Mouse (Mus musculus) CH12.LX (cell line): ENCODE results near the gene Gm13276. TPM values are rescaled to one million over a fixed set of nuclear protein-coding genes. Genes with fewer than 3 reads are reported as not detected.
"Not testable (repeated sequence)": the region's sequence is repeated elsewhere in the genome, so short reads cannot be mapped to it uniquely, and the experiment has no call there.

Source experiments
- DNase-seq: peaks from one replicate; pipeline ENCODE4 v3.0.0-alpha.2; 2013; ENCODE audit errors: extremely low read depth
- H3K27ac ChIP-seq: 2 replicates; pipeline ENCODE4 v1.5.1; 2012; ENCODE audit warnings: low read depth, mild to moderate bottlenecking, control low read depth, moderate library complexity; ENCODE audit not compliant: insufficient read depth
- H3K27me3 ChIP-seq: replicated peaks from 2 replicates; pipeline ENCODE3; 2012; ENCODE audit warnings: inconsistent platforms
- H3K36me3 ChIP-seq, 2 experiments: replicated peaks in 1 of 2; 2 replicates each; pipeline versions ENCODE3 to v1.6.1; 2012; ENCODE audit warnings: inconsistent platforms in 1 of 2, low read length in 1 of 2, mild to moderate bottlenecking in 1 of 2, mixed read lengths in 1 of 2, moderate library complexity in 1 of 2; ENCODE audit not compliant: control insufficient read depth in 1 of 2, insufficient read depth in 1 of 2
- H3K4me1 ChIP-seq, 2 experiments: 2 replicates each; pipeline ENCODE4 v1.6.1; 2012; ENCODE audit warnings: inconsistent platforms in 1 of 2, moderate library complexity in 1 of 2; ENCODE audit not compliant: insufficient read depth in 2 of 2, control insufficient read depth in 1 of 2
- H3K4me2 ChIP-seq: 2 replicates; pipeline ENCODE4 v1.6.1; 2012; ENCODE audit warnings: low read depth, mild to moderate bottlenecking, control low read depth; ENCODE audit not compliant: poor library complexity, insufficient read depth, severe bottlenecking
- H3K4me3 ChIP-seq, 3 experiments: fragments of 150-350 bp in 1 of 3; sonication (generic) in 1 of 3; replicated peaks in 1 of 3; 2 replicates each; pipeline versions ENCODE3 to v1.5.1; 2011 to 2012; ENCODE audit warnings: low read depth in 2 of 3, low read length in 2 of 3, mild to moderate bottlenecking in 2 of 3, moderate library complexity in 2 of 3, control low read depth in 1 of 3, improper control_type of control experiment in 1 of 3, inconsistent platforms in 1 of 3, mixed read lengths in 1 of 3; ENCODE audit not compliant: poor library complexity in 1 of 3
- H3K79me2 ChIP-seq: replicated peaks from 2 replicates; pipeline ENCODE4 v1.6.1; 2012; ENCODE audit warnings: mild to moderate bottlenecking, moderate library complexity; ENCODE audit not compliant: control insufficient read depth, poor library complexity, insufficient read depth, severe bottlenecking; ENCODE audit errors: extremely low read depth
- H3K9ac ChIP-seq: 2 replicates; pipeline ENCODE4 v1.6.1; 2012; ENCODE audit warnings: low read depth, mild to moderate bottlenecking, control low read depth, moderate library complexity; ENCODE audit not compliant: insufficient read depth
- H3K9me3 ChIP-seq: replicated peaks from 2 replicates; pipeline ENCODE3; 2012; ENCODE audit warnings: low read length, inconsistent platforms, mixed read lengths
- CTCF ChIP-seq, 2 experiments: IDR thresholded peaks in 1 of 2; conservative IDR thresholded peaks in 1 of 2; 2 replicates each; pipeline ENCODE4 v1.5.1; 2011 to 2012; ENCODE audit warnings: low read depth in 2 of 2, low read length in 2 of 2, improper control_type of control experiment in 1 of 2, inconsistent platforms in 1 of 2, mild to moderate bottlenecking in 1 of 2, moderate library complexity in 1 of 2
- PAX5 ChIP-seq: IDR thresholded peaks from 2 replicates; pipeline ENCODE4 v1.6.1; 2012; ENCODE audit warnings: low read length, inconsistent platforms, mixed read lengths
- POLR2A ChIP-seq: IDR thresholded peaks from 2 replicates; pipeline ENCODE4 v1.6.1; 2011; ENCODE audit warnings: low read depth, mild to moderate bottlenecking, improper control_type of control experiment, low read length
- RAD21 ChIP-seq: IDR thresholded peaks from 2 replicates; pipeline ENCODE4 v1.6.1; 2011; ENCODE audit warnings: low read depth, mild to moderate bottlenecking, low read length, improper control_type of control experiment, moderate library complexity
- RCOR1 ChIP-seq: conservative IDR thresholded peaks from 2 replicates; pipeline ENCODE4 v1.6.1; 2012; ENCODE audit warnings: low read depth, mild to moderate bottlenecking, inconsistent platforms, low read length, improper control_type of control experiment
- SMC3 ChIP-seq: IDR thresholded peaks from 2 replicates; pipeline ENCODE4 v1.6.1; 2011; ENCODE audit warnings: low read depth, low read length, improper control_type of control experiment
- TBP ChIP-seq: conservative IDR thresholded peaks from 2 replicates; pipeline ENCODE4 v1.6.1; 2011; ENCODE audit warnings: low read depth, low read length, improper control_type of control experiment
- UBTF ChIP-seq: IDR thresholded peaks from 2 replicates; pipeline ENCODE4 v1.6.1; 2012; ENCODE audit warnings: low read depth, mild to moderate bottlenecking, inconsistent platforms, low read length, improper control_type of control experiment, moderate library complexity
- USF1 ChIP-seq: IDR thresholded peaks from 2 replicates; pipeline ENCODE4 v1.6.1; 2014; ENCODE audit warnings: low read depth, mild to moderate bottlenecking, inconsistent platforms, low read length, improper control_type of control experiment
- ZC3H11A ChIP-seq: IDR thresholded peaks from 2 replicates; pipeline ENCODE4 v1.6.1; 2012; ENCODE audit warnings: low read depth, mild to moderate bottlenecking, inconsistent platforms, low read length, improper control_type of control experiment
- ZNF384 ChIP-seq: IDR thresholded peaks from 2 replicates; pipeline ENCODE4 v1.6.1; 2012; ENCODE audit warnings: low read depth, low read length, improper control_type of control experiment, inconsistent platforms
- dilution Hi-C: fragments of 300-500 bp; cut with MboI; formaldehyde crosslinking; loops from 2 replicates; pipeline ENCODE4 v1.14.3; 2020; ENCODE audit warnings: low sequenced_read_pairs; ENCODE audit not compliant: extremely low pct_unique_long_range_greater_than_20kb, extremely low pct_ligation_motif_present
- in situ Hi-C: fragments of 300-500 bp; cut with MboI; formaldehyde crosslinking; loops from 3 replicates; pipeline ENCODE4 v1.14.3; 2019; ENCODE audit warnings: low sequenced_read_pairs, low pct_ligation_motif_present, low pct_unique_long_range_greater_than_20kb, mixed read lengths
- polyA plus RNA-seq: library from polyadenylated mRNA; unstranded; fragments of >175 nt; gene quantifications from 2 replicates; pipeline ENCODE4 v1.2.1, GENCODE M21; 2012; ENCODE audit warnings: low read depth; ENCODE audit not compliant: insufficient read length
- total RNA-seq, 2 experiments: library from RNA; depleted of rRNA; stranded (reverse); fragments of 300-350 nt in 1 of 2; fragments of >200 nt in 1 of 2; gene quantifications; 2 replicates each; pipeline ENCODE4 v1.2.3; 2012 to 2014

Gm13276 gene
- total and polyA plus RNA-seq, 3 experiments: not detected

- Histone ChIP-seq H3K9me3 (peaks cover 9% of the 10 kb centered on the region), H3K4me2 (no peak overlapping the region), H3K27me3 (peaks cover 22% of the 10 kb centered on the region), H3K4me3 (no peak overlapping the region), H3K36me3 (no peaks in the 10 kb centered on the region), H3K79me2 (no peaks in the 10 kb centered on the region), H3K27ac (no peak overlapping the region), H3K9ac (no peak overlapping the region), H3K4me1 (no peaks in the 10 kb centered on the region; a peak in 1 of 4 replicates)
- no peak for TF ChIP-seq USF1
- TF ChIP-seq TBP: no peak
- no peak for TF ChIP-seq PAX5
- no peak for TF ChIP-seq POLR2A
- peak; percentile 36 for TF ChIP-seq RAD21
- TF ChIP-seq SMC3: peak; percentile 22; the same call in 1 of the 2 replicates
- peak; percentile 80 for TF ChIP-seq ZNF384
- no peak for TF ChIP-seq ZC3H11A
- TF ChIP-seq UBTF: no peak
- TF ChIP-seq RCOR1: no peak
- peak in 1 of 2 experiments; percentile 70; a peak in 3 of 4 replicates for TF ChIP-seq CTCF (conservative IDR thresholded peaks at IDR 0.05 in 1 of 2, IDR thresholded peaks at IDR 0.05 in 1 of 2; ENCODE audit: low read depth in 2 of 2, low read length in 2 of 2)
- dilution Hi-C loops (no loop called here), in situ Hi-C loops (no loop called here)
- DNase-seq: peak; percentile 11
Measured at GRCm38 (mm10) chr4:88830523-88830922, 45.0 kb downstream of the Gm13276 start.

GRCm38 (mm10) chr4:88835225-88835624 is 49.7 kb downstream of the Gm13276 start, which contains the start of gene Ifna5:
Gene Ifna5, plus strand, starts transcription at chr4:88835525.
- H3K9me3 ChIP-seq, in situ Hi-C loops, dilution Hi-C loops, H3K4me2 ChIP-seq, DNase-seq, H3K27ac ChIP-seq, H3K4me1 ChIP-seq, H3K79me2 ChIP-seq, H3K36me3 ChIP-seq, H3K4me3 ChIP-seq, H3K9ac ChIP-seq: not testable (repeated sequence)
- H3K27me3 ChIP-seq: peaks cover 32% of the 10 kb centered on the region

Other genes starting within 250 kb of the Gm13276 start
Only the 20 nearest of the 31 such genes appear.
- 10.2 and 11.9 TPM in 2 replicates for gene Gm26566, start 63.9 kb upstream of the Gm13276 start, total RNA-seq (2012; rRNA removed)
- gene Gm26566, start 63.9 kb upstream of the Gm13276 start, total RNA-seq (2014; rRNA removed): not detected in 2 replicates
- 0.49 TPM in 1 of 2 replicates, not detected in the other for gene Gm26566, start 63.9 kb upstream of the Gm13276 start, polyA plus RNA-seq
- gene Klhl9, start 63.2 kb upstream of the Gm13276 start, total RNA-seq (2012; rRNA removed): 40.0 and 42.2 TPM in 2 replicates
- gene Klhl9, start 63.2 kb upstream of the Gm13276 start, total RNA-seq (2014; rRNA removed): 51.6 and 55.2 TPM in 2 replicates
- gene Klhl9, start 63.2 kb upstream of the Gm13276 start, polyA plus RNA-seq: 16.1 and 19.1 TPM in 2 replicates
- not detected in 2 replicates for gene Gm13271, start 30.8 kb upstream of the Gm13276 start, total RNA-seq (2012; rRNA removed)
- not detected in 2 replicates for gene Gm13271, start 30.8 kb upstream of the Gm13276 start, total RNA-seq (2014; rRNA removed)
- gene Gm13271, start 30.8 kb upstream of the Gm13276 start, polyA plus RNA-seq: not detected in 2 replicates
- gene Gm13283, start 25.6 kb upstream of the Gm13276 start, total RNA-seq (2012; rRNA removed): not detected in 2 replicates
- not detected in 2 replicates for gene Gm13283, start 25.6 kb upstream of the Gm13276 start, total RNA-seq (2014; rRNA removed)
- gene Gm13283, start 25.6 kb upstream of the Gm13276 start, polyA plus RNA-seq: not detected in 2 replicates
- gene Gm13290, start 11.9 kb upstream of the Gm13276 start, total RNA-seq (2012; rRNA removed): not detected in 2 replicates
- gene Gm13290, start 11.9 kb upstream of the Gm13276 start, total RNA-seq (2014; rRNA removed): not detected in 2 replicates
- not detected in 2 replicates for gene Gm13290, start 11.9 kb upstream of the Gm13276 start, polyA plus RNA-seq
- gene Gm13289, start 8.8 kb upstream of the Gm13276 start, total RNA-seq (2012; rRNA removed): not detected in 2 replicates
- not detected in 2 replicates for gene Gm13289, start 8.8 kb upstream of the Gm13276 start, total RNA-seq (2014; rRNA removed)
- not detected in 2 replicates for gene Gm13289, start 8.8 kb upstream of the Gm13276 start, polyA plus RNA-seq
- gene Gm13272, start 5.9 kb upstream of the Gm13276 start, total RNA-seq (2012; rRNA removed): not detected in 2 replicates
- gene Gm13272, start 5.9 kb upstream of the Gm13276 start, total RNA-seq (2014; rRNA removed): not detected in 2 replicates
- not detected in 2 replicates for gene Gm13272, start 5.9 kb upstream of the Gm13276 start, polyA plus RNA-seq
- not detected in 2 replicates for gene Ifnz, start 3.6 kb upstream of the Gm13276 start, total RNA-seq (2012; rRNA removed)
- not detected in 2 replicates for gene Ifnz, start 3.6 kb upstream of the Gm13276 start, total RNA-seq (2014; rRNA removed)
- gene Ifnz, start 3.6 kb upstream of the Gm13276 start, polyA plus RNA-seq: not detected in 2 replicates
- not detected in 2 replicates for gene Gm13277, start 2.9 kb downstream of the Gm13276 start, total RNA-seq (2012; rRNA removed)
- not detected in 2 replicates for gene Gm13277, start 2.9 kb downstream of the Gm13276 start, total RNA-seq (2014; rRNA removed)
- gene Gm13277, start 2.9 kb downstream of the Gm13276 start, polyA plus RNA-seq: not detected in 2 replicates
- gene Gm13278, start 5.8 kb downstream of the Gm13276 start, total RNA-seq (2012; rRNA removed): not detected in 2 replicates
- gene Gm13278, start 5.8 kb downstream of the Gm13276 start, total RNA-seq (2014; rRNA removed): not detected in 2 replicates
- not detected in 2 replicates for gene Gm13278, start 5.8 kb downstream of the Gm13276 start, polyA plus RNA-seq
- not detected in 2 replicates for gene Gm13275, start 8.8 kb downstream of the Gm13276 start, total RNA-seq (2012; rRNA removed)
- gene Gm13275, start 8.8 kb downstream of the Gm13276 start, total RNA-seq (2014; rRNA removed): not detected in 2 replicates
- not detected in 2 replicates for gene Gm13275, start 8.8 kb downstream of the Gm13276 start, polyA plus RNA-seq
- gene Gm13279, start 11.7 kb downstream of the Gm13276 start, total RNA-seq (2012; rRNA removed): not detected in 2 replicates
- gene Gm13279, start 11.7 kb downstream of the Gm13276 start, total RNA-seq (2014; rRNA removed): not detected in 2 replicates
- not detected in 2 replicates for gene Gm13279, start 11.7 kb downstream of the Gm13276 start, polyA plus RNA-seq
- gene Gm13285, start 14.0 kb downstream of the Gm13276 start, total RNA-seq (2012; rRNA removed): not detected in 2 replicates
- gene Gm13285, start 14.0 kb downstream of the Gm13276 start, total RNA-seq (2014; rRNA removed): not detected in 2 replicates
- gene Gm13285, start 14.0 kb downstream of the Gm13276 start, polyA plus RNA-seq: not detected in 2 replicates
- not detected in 2 replicates for gene Gm13287, start 17.5 kb downstream of the Gm13276 start, total RNA-seq (2012; rRNA removed)
- not detected in 2 replicates for gene Gm13287, start 17.5 kb downstream of the Gm13276 start, total RNA-seq (2014; rRNA removed)
- not detected in 2 replicates for gene Gm13287, start 17.5 kb downstream of the Gm13276 start, polyA plus RNA-seq
- not detected in 2 replicates for gene Gm13288, start 19.8 kb downstream of the Gm13276 start, total RNA-seq (2012; rRNA removed)
- gene Gm13288, start 19.8 kb downstream of the Gm13276 start, total RNA-seq (2014; rRNA removed): not detected in 2 replicates
- gene Gm13288, start 19.8 kb downstream of the Gm13276 start, polyA plus RNA-seq: not detected in 2 replicates
- gene Ifna7, start 30.5 kb downstream of the Gm13276 start, total RNA-seq (2012; rRNA removed): not detected in 2 replicates
- not detected in 2 replicates for gene Ifna7, start 30.5 kb downstream of the Gm13276 start, total RNA-seq (2014; rRNA removed)
- gene Ifna7, start 30.5 kb downstream of the Gm13276 start, polyA plus RNA-seq: not detected in 2 replicates
- gene Ifna11, start 34.2 kb downstream of the Gm13276 start, total RNA-seq (2012; rRNA removed): not detected in 2 replicates
- not detected in 2 replicates for gene Ifna11, start 34.2 kb downstream of the Gm13276 start, total RNA-seq (2014; rRNA removed)
- gene Ifna11, start 34.2 kb downstream of the Gm13276 start, polyA plus RNA-seq: not detected in 2 replicates
- gene Ifna6, start 41.7 kb downstream of the Gm13276 start, total RNA-seq (2012; rRNA removed): not detected in 2 replicates
- gene Ifna6, start 41.7 kb downstream of the Gm13276 start, total RNA-seq (2014; rRNA removed): not detected in 2 replicates
- not detected in 2 replicates for gene Ifna6, start 41.7 kb downstream of the Gm13276 start, polyA plus RNA-seq
- gene Ifna5, start 49.8 kb downstream of the Gm13276 start, total RNA-seq (2012; rRNA removed): not detected in 2 replicates
- gene Ifna5, start 49.8 kb downstream of the Gm13276 start, total RNA-seq (2014; rRNA removed): not detected in 2 replicates
- not detected in 2 replicates for gene Ifna5, start 49.8 kb downstream of the Gm13276 start, polyA plus RNA-seq
- gene Ifna4, start 56.2 kb downstream of the Gm13276 start, total RNA-seq (2012; rRNA removed): not detected in 2 replicates
- not detected in 2 replicates for gene Ifna4, start 56.2 kb downstream of the Gm13276 start, total RNA-seq (2014; rRNA removed)
- gene Ifna4, start 56.2 kb downstream of the Gm13276 start, polyA plus RNA-seq: not detected in 2 replicates